Comparison of ENCODE assay signal across 14 mouse cellular contexts in genomic region chr4:66002936-66003335, GRCm38 (mm10).
"Had no signal": no experiment of that assay in that cellular context is flagged by ENCODE, and none has a peak within 500 bp of the region (broad histone marks: within the 10 kb centered on the region; RNA-seq: fewer than 3 reads in every experiment).

No protein-coding gene starts in this region.

- DNase-seq: kidney, postnatal 25 days; lung, adult 2 months; lung, postnatal 36 days; retina, postnatal 1 day; right cerebral cortex, postnatal 4 days; spleen, adult 18-20 months; thymus, adult 2 months; thymus, postnatal 36 days had no signal

- H3K4me2 ChIP-seq: liver, embryonic 11.5 days; liver, embryonic 15.5 days; midbrain, embryonic 13.5 days; neural tube, embryonic 12.5 days had no signal

- H3K9ac ChIP-seq: liver, embryonic 15.5 days; midbrain, embryonic 13.5 days; neural tube, embryonic 12.5 days had no signal

- H3K9me3 ChIP-seq: limb, embryonic 10.5 days; liver, embryonic 15.5 days; midbrain, embryonic 13.5 days; neural tube, embryonic 12.5 days had no signal

- ATAC-seq: lung, postnatal 0 days; midbrain, embryonic 13.5 days had no signal

- H3K27me3 ChIP-seq: liver, embryonic 15.5 days; midbrain, embryonic 13.5 days; neural tube, embryonic 12.5 days had no signal

- H3K27ac ChIP-seq: limb, embryonic 10.5 days; liver, embryonic 15.5 days; midbrain, embryonic 13.5 days; neural tube, embryonic 12.5 days had no signal

- H3K4me3 ChIP-seq: limb, embryonic 10.5 days; liver, embryonic 15.5 days; midbrain, embryonic 13.5 days; neural tube, embryonic 12.5 days had no signal

- H3K4me1 ChIP-seq: limb, embryonic 10.5 days; liver, embryonic 15.5 days; midbrain, embryonic 13.5 days; neural tube, embryonic 12.5 days had no signal

- H3K36me3 ChIP-seq: limb, embryonic 10.5 days; liver, embryonic 15.5 days; midbrain, embryonic 13.5 days; neural tube, embryonic 12.5 days had no signal
